Mouse (Mus musculus): ENCODE data around the gene Usp31. TPM values are rescaled to one million over a fixed set of nuclear protein-coding genes. Genes with fewer than 3 reads are reported as not detected.

Usp31 gene
- polyA plus RNA-seq, 1 experiment = 11.3 TPM

GRCm38 (mm10) chr7:121677105-121677753, 29.8 kb downstream of the Usp31 start:
- TF ChIP-seq POLR2A (IDR thresholded peaks at IDR 0.05; ENCODE audit: control insufficient read depth, extremely low read depth, insufficient read depth, low read length, poor library complexity) (no peak), CTCF (IDR thresholded peaks at IDR 0.05; ENCODE audit: borderline replicate concordance, control insufficient read depth, extremely low read depth, insufficient read depth, low read length, poor library complexity) (no peak)
- Histone ChIP-seq H3K4me1 (replicated peaks; ENCODE audit: control insufficient read depth, insufficient read depth, low read length) (no peaks in the 10 kb centered on the region), H3K27me3 (ENCODE audit: control insufficient read depth, insufficient read depth, low read length) (no peaks in the 10 kb centered on the region), H3K27ac (ENCODE audit: control insufficient read depth, insufficient read depth, low read length) (no peak overlapping the region), H3K36me3 (ENCODE audit: control insufficient read depth, insufficient read depth, low read length) (peaks cover 4% of the 10 kb centered on the region; the same call in 1 of the 2 replicates), H3K4me3 (ENCODE audit: control insufficient read depth, insufficient read depth, low read length) (no peak overlapping the region)
- DNase-seq = no peak
- WGBS = 93% methylated on average over 4 of the region's 4 CpGs

GRCm38 (mm10) chr7:121660705-121661104, 46.3 kb downstream of the Usp31 start:
- no peak for DNase-seq
- WGBS = 93% methylated on average over 1 of the region's 1 CpGs
- no peaks in the 10 kb centered on the region for H3K27me3 ChIP-seq (ENCODE audit: control insufficient read depth, insufficient read depth, low read length)

GRCm38 (mm10) chr7:121658866-121659265, 48.2 kb downstream of the Usp31 start:
- Histone ChIP-seq H3K4me1 (replicated peaks; ENCODE audit: control insufficient read depth, insufficient read depth, low read length) (no peaks in the 10 kb centered on the region), H3K27ac (ENCODE audit: control insufficient read depth, insufficient read depth, low read length) (no peak overlapping the region), H3K27me3 (ENCODE audit: control insufficient read depth, insufficient read depth, low read length) (no peaks in the 10 kb centered on the region), H3K4me3 (ENCODE audit: control insufficient read depth, insufficient read depth, low read length) (no peak overlapping the region), H3K36me3 (ENCODE audit: control insufficient read depth, insufficient read depth, low read length) (peaks cover 14% of the 10 kb centered on the region; the same call in 1 of the 2 replicates)
- 93% methylated on average over 7 of the region's 7 CpGs for WGBS
- no peak for DNase-seq
- no peak for TF ChIP-seq CTCF (IDR thresholded peaks at IDR 0.05; ENCODE audit: borderline replicate concordance, control insufficient read depth, extremely low read depth, insufficient read depth, low read length, poor library complexity)
- TF ChIP-seq POLR2A (IDR thresholded peaks at IDR 0.05; ENCODE audit: control insufficient read depth, extremely low read depth, insufficient read depth, low read length, poor library complexity) = no peak

More at GRCm38 (mm10) chr7:121660705-121661104, 46.3 kb downstream of the Usp31 start:
- H3K4me1 ChIP-seq (replicated peaks; ENCODE audit: control insufficient read depth, insufficient read depth, low read length) = no peaks in the 10 kb centered on the region
- peaks cover 18% of the 10 kb centered on the region; the same call in 1 of the 2 replicates for H3K36me3 ChIP-seq (ENCODE audit: control insufficient read depth, insufficient read depth, low read length)
- H3K4me3 ChIP-seq (ENCODE audit: control insufficient read depth, insufficient read depth, low read length) = no peak overlapping the region
- no peak overlapping the region for H3K27ac ChIP-seq (ENCODE audit: control insufficient read depth, insufficient read depth, low read length)
- TF ChIP-seq CTCF (IDR thresholded peaks at IDR 0.05; ENCODE audit: borderline replicate concordance, control insufficient read depth, extremely low read depth, insufficient read depth, low read length, poor library complexity) (no peak), POLR2A (IDR thresholded peaks at IDR 0.05; ENCODE audit: control insufficient read depth, extremely low read depth, insufficient read depth, low read length, poor library complexity) (no peak)

GRCm38 (mm10) chr7:121654675-121655074, 52.4 kb downstream of the Usp31 start:
- no peak for TF ChIP-seq POLR2A (IDR thresholded peaks at IDR 0.05; ENCODE audit: control insufficient read depth, extremely low read depth, insufficient read depth, low read length, poor library complexity)
- TF ChIP-seq CTCF (IDR thresholded peaks at IDR 0.05; ENCODE audit: borderline replicate concordance, control insufficient read depth, extremely low read depth, insufficient read depth, low read length, poor library complexity) = no peak
- Histone ChIP-seq H3K4me1 (replicated peaks; ENCODE audit: control insufficient read depth, insufficient read depth, low read length) (no peaks in the 10 kb centered on the region), H3K27me3 (ENCODE audit: control insufficient read depth, insufficient read depth, low read length) (no peaks in the 10 kb centered on the region), H3K27ac (ENCODE audit: control insufficient read depth, insufficient read depth, low read length) (no peak overlapping the region), H3K4me3 (ENCODE audit: control insufficient read depth, insufficient read depth, low read length) (no peak overlapping the region), H3K36me3 (ENCODE audit: control insufficient read depth, insufficient read depth, low read length) (peaks cover 6% of the 10 kb centered on the region; the same call in 1 of the 2 replicates)
- DNase-seq = no peak
- WGBS = 94% methylated on average over 2 of the region's 2 CpGs

GRCm38 (mm10) chr7:121652629-121653028, 54.4 kb downstream of the Usp31 start:
- TF ChIP-seq CTCF (IDR thresholded peaks at IDR 0.05; ENCODE audit: borderline replicate concordance, control insufficient read depth, extremely low read depth, insufficient read depth, low read length, poor library complexity) = no peak
- TF ChIP-seq POLR2A (IDR thresholded peaks at IDR 0.05; ENCODE audit: control insufficient read depth, extremely low read depth, insufficient read depth, low read length, poor library complexity) = no peak
- Histone ChIP-seq H3K4me3 (ENCODE audit: control insufficient read depth, insufficient read depth, low read length) (no peak overlapping the region), H3K36me3 (ENCODE audit: control insufficient read depth, insufficient read depth, low read length) (peaks cover 3% of the 10 kb centered on the region; the same call in 1 of the 2 replicates), H3K27ac (ENCODE audit: control insufficient read depth, insufficient read depth, low read length) (no peak overlapping the region), H3K4me1 (replicated peaks; ENCODE audit: control insufficient read depth, insufficient read depth, low read length) (no peaks in the 10 kb centered on the region), H3K27me3 (ENCODE audit: control insufficient read depth, insufficient read depth, low read length) (no peaks in the 10 kb centered on the region)
- WGBS = 95% methylated on average over 2 of the region's 2 CpGs
- DNase-seq = no peak

- Histone ChIP-seq H3K27me3 (ENCODE audit: control insufficient read depth, insufficient read depth, low read length) (no peaks in the 10 kb centered on the region), H3K27ac (ENCODE audit: control insufficient read depth, insufficient read depth, low read length) (no peak overlapping the region), H3K36me3 (ENCODE audit: control insufficient read depth, insufficient read depth, low read length) (peaks cover 3% of the 10 kb centered on the region; the same call in 1 of the 2 replicates), H3K4me1 (replicated peaks; ENCODE audit: control insufficient read depth, insufficient read depth, low read length) (no peaks in the 10 kb centered on the region), H3K4me3 (ENCODE audit: control insufficient read depth, insufficient read depth, low read length) (no peak overlapping the region)
- TF ChIP-seq CTCF (IDR thresholded peaks at IDR 0.05; ENCODE audit: borderline replicate concordance, control insufficient read depth, extremely low read depth, insufficient read depth, low read length, poor library complexity) (no peak), POLR2A (IDR thresholded peaks at IDR 0.05; ENCODE audit: control insufficient read depth, extremely low read depth, insufficient read depth, low read length, poor library complexity) (no peak)
- 93% methylated on average over 3 of the region's 3 CpGs for WGBS
- no peak for DNase-seq
These were observed 56.3 kb downstream of the Usp31 start for GRCm38 (mm10) chr7:121650724-121651123.
